ENCODE assay signal across 23 mouse cellular contexts in the genomic region with DNA sequence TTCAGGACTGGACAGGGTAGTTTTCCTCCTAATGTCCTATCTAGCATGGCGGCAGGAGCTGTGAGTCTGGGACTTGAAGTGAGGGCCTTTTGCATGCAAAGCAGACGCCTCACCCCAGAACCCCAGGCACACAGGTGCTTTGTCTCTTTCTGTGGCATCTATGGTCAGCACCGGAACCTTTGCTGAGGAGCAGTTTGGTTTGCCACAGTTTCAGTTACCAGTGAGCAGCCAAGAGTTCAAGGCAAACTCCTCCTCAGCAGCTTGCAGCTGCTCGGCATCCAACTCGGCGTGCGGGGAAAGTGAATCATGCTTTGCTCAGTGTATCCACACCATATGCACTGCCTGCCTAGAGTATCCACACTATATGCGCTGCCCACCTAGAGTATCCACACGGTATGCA. TPM values are rescaled to one million over a fixed set of nuclear protein-coding genes. Genes with fewer than 3 reads are reported as not detected.
DNase-seq lines count a peak whose midpoint lies in the region; ATAC-seq and TF ChIP-seq lines count a peak whose summit lies in the region.
"Had no signal": no experiment of that assay in that cellular context is flagged by ENCODE, and none has a peak within 500 bp of the region (broad histone marks: within the 10 kb centered on the region; RNA-seq: fewer than 3 reads in every experiment).

No protein-coding gene starts in this region.

- no peaks in the 10 kb centered on the region for H3K27me3 ChIP-seq in liver, embryonic 12.5 days (replicated peaks)
- H3K27me3 ChIP-seq in liver, postnatal 0 days (ENCODE audit: insufficient read depth, low read length) = no peaks in the 10 kb centered on the region
- H3K27me3 ChIP-seq in E14TG2a.4 (ENCODE audit: insufficient read depth, low read length) = peaks cover 24% of the 10 kb centered on the region
- H3K27me3 ChIP-seq: heart, embryonic 13.5 days; intestine, embryonic 15.5 days; liver, embryonic 15.5 days; lung, embryonic 15.5 days; midbrain, embryonic 13.5 days had no signal

- WGBS in liver, embryonic 12.5 days (ENCODE audit: insufficient replicate concordance) = 93% methylated on average over 9 of the region's 9 CpGs
- WGBS in liver, postnatal 0 days (ENCODE audit: insufficient replicate concordance) = 93% methylated on average over 9 of the region's 9 CpGs

- no peak for DNase-seq in liver, postnatal 0 days
- DNase-seq in induced T-regulatory cell, adult 2 months (ENCODE audit: low read depth) = peak; percentile 49
- DNase-seq in thymus, postnatal 4 days = peak; percentile 49
- DNase-seq in left cerebral cortex, postnatal 10 days (ENCODE audit: extremely low spot score in 1 of 2, low spot score in 2 of 2) = no peak
- DNase-seq in testis, postnatal 14 days (ENCODE audit: low spot score) = no peak
- DNase-seq: adrenal gland, postnatal 25 days; cerebellum, adult 11-12 months; gastrocnemius, adult 2 months; gastrocnemius, postnatal 36 days; heart, adult 18-20 months; heart, postnatal 10 days; kidney, adult 8-10 months had no signal

- H3K4me2 ChIP-seq in liver, embryonic 12.5 days = no peak overlapping the region
- H3K4me2 ChIP-seq in liver, postnatal 0 days (ENCODE audit: low read depth, low read length) = no peak overlapping the region
- H3K4me2 ChIP-seq: heart, embryonic 13.5 days; intestine, embryonic 15.5 days; lung, embryonic 15.5 days; midbrain, embryonic 13.5 days had no signal

- peaks cover 83% of the 10 kb centered on the region for H3K4me1 ChIP-seq in liver, embryonic 12.5 days
- peaks cover 36% of the 10 kb centered on the region for H3K4me1 ChIP-seq in liver, postnatal 0 days (ENCODE audit: insufficient read depth)
- peaks cover 50% of the 10 kb centered on the region for H3K4me1 ChIP-seq in E14TG2a.4 (replicated peaks; ENCODE audit: low read depth, low read length)

- no peak for TF ChIP-seq EP300 in liver, postnatal 0 days (IDR thresholded peaks at IDR 0.05; ENCODE audit: low read depth)

- H3K27ac ChIP-seq in liver, embryonic 12.5 days = peak overlapping the region; percentile 97; the same call in 1 of the 2 replicates
- H3K27ac ChIP-seq in liver, postnatal 0 days (ENCODE audit: low read depth) = no peak overlapping the region
- H3K27ac ChIP-seq: gastrocnemius, adult 2 months; heart, embryonic 13.5 days; intestine, embryonic 15.5 days; kidney, postnatal 0 days; lung, embryonic 15.5 days; midbrain, embryonic 13.5 days had no signal

- TF ChIP-seq CTCF in liver, postnatal 0 days (IDR thresholded peaks at IDR 0.05; ENCODE audit: low read depth) = no peak
- TF ChIP-seq CTCF in E14TG2a.4 (conservative IDR thresholded peaks at IDR 0.05; ENCODE audit: low read length) = no peak

- no peak for ATAC-seq in liver, embryonic 12.5 days
- no peak for ATAC-seq in liver, postnatal 0 days
- ATAC-seq: forebrain, embryonic 16.5 days; hindbrain, embryonic 16.5 days; intestine, embryonic 15.5 days; midbrain, embryonic 13.5 days had no signal

- H3K36me3 ChIP-seq in liver, embryonic 12.5 days = peaks cover 17% of the 10 kb centered on the region
- no peaks in the 10 kb centered on the region for H3K36me3 ChIP-seq in liver, postnatal 0 days (replicated peaks; ENCODE audit: insufficient read depth, low read length)
- H3K36me3 ChIP-seq in E14TG2a.4 (ENCODE audit: insufficient read depth, low read length) = no peaks in the 10 kb centered on the region
- H3K36me3 ChIP-seq: intestine, embryonic 15.5 days; lung, embryonic 15.5 days had no signal

- no peak overlapping the region for H3K9ac ChIP-seq in liver, embryonic 12.5 days
- no peak overlapping the region for H3K9ac ChIP-seq in liver, postnatal 0 days (replicated peaks)
- H3K9ac ChIP-seq: heart, embryonic 13.5 days; intestine, embryonic 15.5 days; lung, embryonic 15.5 days; midbrain, embryonic 13.5 days had no signal

- H3K9me3 ChIP-seq in liver, embryonic 12.5 days (replicated peaks) = peaks cover 15% of the 10 kb centered on the region
- H3K9me3 ChIP-seq in liver, postnatal 0 days (ENCODE audit: low read length) = no peaks in the 10 kb centered on the region
- H3K9me3 ChIP-seq in E14TG2a.4 (ENCODE audit: low read length) = no peaks in the 10 kb centered on the region

- intact Hi-C loops in left cerebral cortex, postnatal 10 days (cut with DNase I) = no loop called here

- no peak overlapping the region for H3K4me3 ChIP-seq in liver, embryonic 12.5 days
- no peak overlapping the region for H3K4me3 ChIP-seq in liver, postnatal 0 days (ENCODE audit: low read depth, low read length)
- peak overlapping the region; percentile 73 for H3K4me3 ChIP-seq in E14TG2a.4 (replicated peaks; ENCODE audit: low read length)
- H3K4me3 ChIP-seq: gastrocnemius, adult 2 months; heart, embryonic 13.5 days; hindbrain, embryonic 10.5 days; intestine, embryonic 15.5 days; lung, embryonic 15.5 days; midbrain, embryonic 13.5 days had no signal

RNA-seq across cellular contexts. Expression of a gene that starts 9.7 kb away (rescaled TPM):
- 719 and 730 TPM in 2 replicates for polyA plus RNA-seq in liver, embryonic 12.5 days (2016; fragmentation: Nextera tagmentation; extraction: Ambion mirVana)
- polyA plus RNA-seq in liver, postnatal 0 days (2015; fragmentation: Nextera tagmentation; extraction: Ambion mirVana) = 349 and 355 TPM in 2 replicates
- total RNA-seq in left cerebral cortex, postnatal 10 days (2021) = 10 to 100 TPM; 62.9 to 65.1 TPM

RNA-seq across cellular contexts. Expression of a gene that starts 13.2 kb away (rescaled TPM):
- polyA plus RNA-seq in liver, embryonic 12.5 days (2016; fragmentation: Nextera tagmentation; extraction: Ambion mirVana) = 2.1 and 2.5 TPM in 2 replicates
- 1.3 and 2.3 TPM in 2 replicates for polyA plus RNA-seq in liver, postnatal 0 days (2015; fragmentation: Nextera tagmentation; extraction: Ambion mirVana)
- total RNA-seq in left cerebral cortex, postnatal 10 days (2021) = under 1 TPM; 0.79 to 0.81 TPM

Comparison
In these comparisons a context has a peak if more than half of its experiments do, and no peak if none do; other contexts are left out.
1. DNase-seq: peak in induced T-regulatory cell, adult 2 months (single experiment) and thymus, postnatal 4 days (single experiment); none in liver, postnatal 0 days (single experiment), left cerebral cortex, postnatal 10 days (0 of 2) and testis, postnatal 14 days (single experiment).